Mouse (Mus musculus) liver, embryonic 14.5 days (tissue): ENCODE measurements around the gene Inpp5b. TPM values are rescaled to one million over a fixed set of nuclear protein-coding genes. Genes with fewer than 3 reads are reported as not detected.
"Not testable (repeated sequence)": the region's sequence is repeated elsewhere in the genome, so short reads cannot be mapped to it uniquely, and the experiment has no call there.

ENCODE experiments used
- ATAC-seq: fragments of 200-750 bp; cut with Nextera tagmentation; 2 replicates; pipeline ENCODE4 v1.8.0; 2017; ENCODE audit warnings: moderate number of reproducible peaks, mild to moderate bottlenecking, moderate library complexity; ENCODE audit not compliant: insufficient read depth
- DNase-seq, 3 experiments: peaks; one replicate each; pipeline ENCODE4 v3.0.0-alpha.2; 2012 to 2013; ENCODE audit warnings: low read depth in 3 of 3, low spot score in 3 of 3
- H3K27ac ChIP-seq: fragments of 300-500 bp; sonication (generic); 2 replicates; pipeline ENCODE4 v1.5.1; 2014; ENCODE audit warnings: moderate library complexity, mild to moderate bottlenecking, control low read depth, inconsistent platforms
- H3K27me3 ChIP-seq: fragments of 300-500 bp; sonication (generic); 2 replicates; pipeline ENCODE4 v1.6.1; 2014; ENCODE audit warnings: mild to moderate bottlenecking, low read length, moderate library complexity; ENCODE audit not compliant: control insufficient read depth, insufficient read depth
- H3K36me3 ChIP-seq: fragments of 300-500 bp; sonication (generic); replicated peaks from 2 replicates; pipeline ENCODE4 v1.6.1; 2014; ENCODE audit warnings: low read depth; ENCODE audit not compliant: control insufficient read depth, insufficient read depth
- H3K4me1 ChIP-seq, 2 experiments: fragments of 200-500 bp in 1 of 2; fragments of 300-500 bp in 1 of 2; sonication (generic) in 1 of 2; replicated peaks; 2 replicates each; pipeline ENCODE4 v1.6.1; 2012 to 2014; ENCODE audit warnings: antibody characterized with exemption in 1 of 2, inconsistent platforms in 1 of 2, low read length in 1 of 2; ENCODE audit not compliant: control insufficient read depth in 2 of 2, insufficient read depth in 2 of 2
- H3K4me2 ChIP-seq: fragments of 300-500 bp; sonication (generic); 2 replicates; pipeline ENCODE4 v1.6.1; 2014; ENCODE audit warnings: low read depth, mild to moderate bottlenecking, control low read depth, moderate library complexity
- H3K4me3 ChIP-seq, 2 experiments: fragments of 200-500 bp in 1 of 2; fragments of 300-500 bp in 1 of 2; sonication (generic) in 1 of 2; 2 replicates each; pipeline ENCODE4 v1.5.1; 2012 to 2014; ENCODE audit warnings: low read depth in 2 of 2, low read length in 2 of 2, mild to moderate bottlenecking in 2 of 2, control low read depth in 1 of 2, inconsistent platforms in 1 of 2, moderate library complexity in 1 of 2; ENCODE audit not compliant: insufficient read depth in 1 of 2
- H3K9ac ChIP-seq: fragments of 300-500 bp; sonication (generic); replicated peaks from 2 replicates; pipeline ENCODE4 v1.6.1; 2014; ENCODE audit warnings: mild to moderate bottlenecking, control low read depth, moderate library complexity
- H3K9me3 ChIP-seq: fragments of 300-500 bp; sonication (generic); 2 replicates; pipeline ENCODE4 v1.6.1; 2016; ENCODE audit warnings: low read length, mixed read lengths; ENCODE audit not compliant: control insufficient read depth
- CTCF ChIP-seq: IDR thresholded peaks from 2 replicates; pipeline ENCODE4 v1.5.1; 2016; ENCODE audit warnings: antibody characterized with exemption, low read depth, control low read depth
- EP300 ChIP-seq: IDR thresholded peaks from 2 replicates; pipeline ENCODE4 v1.6.1; 2016; ENCODE audit warnings: antibody characterized with exemption, low read depth
- WGBS: fragments of 180-500 bp; shearing (Covaris S2); extraction: QIAGEN DNeasy Blood & Tissue Kit; methylation state at CpG from one replicate; pipeline ENCODE4 v1.1.7; 2014; ENCODE audit not compliant: insufficient replicate concordance; 5-methylcytosine and 5-hydroxymethylcytosine counted together
- polyA plus RNA-seq, 2 experiments: library from polyadenylated mRNA; depleted of rRNA in 1 of 2; stranded (reverse) in 1 of 2; unstranded in 1 of 2; fragments of >200 nt; fragmentation: Nextera tagmentation in 1 of 2; extraction: Ambion mirVana in 1 of 2; gene quantifications; 2 replicates each; pipeline versions ENCODE4 v1.2.1 to v1.2.3; 2012 to 2014

The Inpp5b gene
- polyA plus RNA-seq, 2 experiments, result 36.6 to 36.7 TPM

- no peak overlapping the region for H3K27ac ChIP-seq
- no peaks in the 10 kb centered on the region; the same call in 1 of the 2 replicates for H3K27me3 ChIP-seq
- DNase-seq (no peak), ATAC-seq (no peak)
- H3K36me3 ChIP-seq, result no peaks in the 10 kb centered on the region; the same call in 1 of the 2 replicates
- H3K9me3 ChIP-seq, result no peaks in the 10 kb centered on the region
- no peak overlapping the region for H3K9ac ChIP-seq
- H3K4me3 ChIP-seq, result no peak overlapping the region
- 70% methylated on average over 23 of the region's 23 CpGs for WGBS
- TF ChIP-seq EP300 (no peak), CTCF (no peak)
- H3K4me1 ChIP-seq, result peaks cover 24 to 41% of the 10 kb centered on the region in 2 experiments
- H3K4me2 ChIP-seq, result no peak overlapping the region; the same call in 1 of the 2 replicates
Measured at GRCm38 (mm10) chr4:124705661-124706269, 35.9 kb upstream of the Inpp5b start.

- 79% methylated on average over 25 of the region's 25 CpGs for WGBS
- H3K4me1 ChIP-seq, result peaks cover 31 to 38% of the 10 kb centered on the region in 2 experiments
- not testable (repeated sequence) for DNase-seq, H3K36me3 ChIP-seq, H3K9me3 ChIP-seq, H3K27me3 ChIP-seq, ATAC-seq, H3K4me2 ChIP-seq, H3K9ac ChIP-seq, H3K4me3 ChIP-seq, H3K27ac ChIP-seq
Measured at GRCm38 (mm10) chr4:124707381-124708199, 34.1 kb upstream of the Inpp5b start.

DNA sequence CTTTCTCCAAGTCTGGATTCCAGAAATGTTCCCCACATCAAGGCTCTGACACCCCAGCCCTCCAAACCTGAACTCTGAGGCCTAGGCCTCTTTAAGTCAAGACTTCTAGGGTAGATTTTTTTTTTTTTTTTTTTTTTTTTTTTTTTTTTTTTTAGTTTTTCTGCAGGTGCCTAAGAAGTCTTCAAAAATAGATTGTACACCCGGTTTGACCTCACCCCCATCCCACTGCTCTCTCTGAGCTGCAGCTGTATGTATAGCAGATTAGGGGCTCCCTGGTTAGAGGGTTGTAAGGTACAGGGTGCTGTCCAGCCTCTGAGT is 33.5 kb upstream of the Inpp5b start:
- not testable (repeated sequence) for H3K27ac ChIP-seq, H3K9ac ChIP-seq, H3K36me3 ChIP-seq, H3K9me3 ChIP-seq, DNase-seq, ATAC-seq, H3K27me3 ChIP-seq, H3K4me3 ChIP-seq
- peaks cover 35 to 43% of the 10 kb centered on the region in 2 experiments for H3K4me1 ChIP-seq
- 4% methylated on average over 1 of the region's 1 CpGs for WGBS
- peak overlapping the region; percentile 80 for H3K4me2 ChIP-seq

GRCm38 (mm10) chr4:124708518-124709477 is 32.9 kb upstream of the Inpp5b start:
- WGBS, result 3% methylated on average over 41 of the region's 41 CpGs
- no peaks in the 10 kb centered on the region for H3K9me3 ChIP-seq
- peak overlapping the region; percentile 80 for H3K4me2 ChIP-seq
- peak overlapping the region; percentile 51 for H3K27ac ChIP-seq
- H3K4me1 ChIP-seq, result peaks cover 38 to 42% of the 10 kb centered on the region in 2 experiments
- ATAC-seq, result peak; percentile 75
- H3K4me3 ChIP-seq, result peak overlapping the region; percentile 52 to 59
- DNase-seq, result peak; percentile 60 to 69 (median 63)
- peak overlapping the region; percentile 61 for H3K9ac ChIP-seq
- TF ChIP-seq CTCF (peak; percentile 40), EP300 (no peak)
- no peaks in the 10 kb centered on the region; the same call in 1 of the 2 replicates for H3K36me3 ChIP-seq
- no peaks in the 10 kb centered on the region for H3K27me3 ChIP-seq
